Mouse (Mus musculus): ENCODE data around the gene Grin2b. TPM values are rescaled to one million over a fixed set of nuclear protein-coding genes. Genes with fewer than 3 reads are reported as not detected.

Grin2b gene
- polyA plus RNA-seq, 1 experiment, result not detected

DNA sequence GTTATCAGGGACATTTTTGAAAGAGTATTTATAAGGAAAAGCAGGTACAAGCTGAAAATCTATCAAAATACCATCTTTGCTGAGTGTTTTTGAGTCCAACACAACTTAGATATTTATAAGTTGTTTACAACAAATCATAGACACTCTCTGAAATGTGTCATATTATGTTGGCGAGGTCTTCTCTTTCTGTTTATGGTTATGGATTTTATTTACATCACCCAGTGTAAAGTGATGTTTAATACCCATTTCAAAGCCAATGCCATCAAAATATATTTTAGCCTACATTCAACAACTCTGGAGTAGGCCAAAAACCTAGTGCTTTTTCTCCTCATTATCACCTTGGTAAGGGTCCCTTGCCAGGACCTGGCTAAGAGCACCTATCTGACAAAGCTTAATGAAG is 154.3 kb downstream of the Grin2b start:
- H3K79me2 ChIP-seq (ENCODE audit: control insufficient read depth, insufficient read depth), result no peaks in the 10 kb centered on the region
- TF ChIP-seq MAX (IDR thresholded peaks at IDR 0.05), result no peak
- no peak for TF ChIP-seq CEBPB (IDR thresholded peaks at IDR 0.05; ENCODE audit: low read depth)
- no peak for TF ChIP-seq MYOD1 (IDR thresholded peaks at IDR 0.05; ENCODE audit: control insufficient read depth, insufficient read length, low read depth)
- no peak for TF ChIP-seq MYOG (IDR thresholded peaks at IDR 0.05; ENCODE audit: control insufficient read depth, extremely low read depth, insufficient read length)
- TF ChIP-seq CTCF (IDR thresholded peaks at IDR 0.05; ENCODE audit: control insufficient read depth, insufficient read depth, insufficient read length), result no peak
- no peak for TF ChIP-seq USF1 (IDR thresholded peaks at IDR 0.05; ENCODE audit: low read depth)
- no peak for TF ChIP-seq FOSL1 (IDR thresholded peaks at IDR 0.05; ENCODE audit: insufficient read depth, low read length, poor library complexity, severe bottlenecking)
- no peak overlapping the region for H3K4me3 ChIP-seq (ENCODE audit: insufficient read depth, poor library complexity, severe bottlenecking)
- no peaks in the 10 kb centered on the region for H3K79me3 ChIP-seq (ENCODE audit: low read depth)
- H3K36me3 ChIP-seq (ENCODE audit: control insufficient read depth, insufficient read depth), result no peaks in the 10 kb centered on the region
- no peaks in the 10 kb centered on the region for H3K27me3 ChIP-seq (ENCODE audit: control insufficient read depth, insufficient read depth, insufficient read length)
- no peak overlapping the region for H3ac ChIP-seq (ENCODE audit: control insufficient read depth, insufficient read length, low read depth)

DNA sequence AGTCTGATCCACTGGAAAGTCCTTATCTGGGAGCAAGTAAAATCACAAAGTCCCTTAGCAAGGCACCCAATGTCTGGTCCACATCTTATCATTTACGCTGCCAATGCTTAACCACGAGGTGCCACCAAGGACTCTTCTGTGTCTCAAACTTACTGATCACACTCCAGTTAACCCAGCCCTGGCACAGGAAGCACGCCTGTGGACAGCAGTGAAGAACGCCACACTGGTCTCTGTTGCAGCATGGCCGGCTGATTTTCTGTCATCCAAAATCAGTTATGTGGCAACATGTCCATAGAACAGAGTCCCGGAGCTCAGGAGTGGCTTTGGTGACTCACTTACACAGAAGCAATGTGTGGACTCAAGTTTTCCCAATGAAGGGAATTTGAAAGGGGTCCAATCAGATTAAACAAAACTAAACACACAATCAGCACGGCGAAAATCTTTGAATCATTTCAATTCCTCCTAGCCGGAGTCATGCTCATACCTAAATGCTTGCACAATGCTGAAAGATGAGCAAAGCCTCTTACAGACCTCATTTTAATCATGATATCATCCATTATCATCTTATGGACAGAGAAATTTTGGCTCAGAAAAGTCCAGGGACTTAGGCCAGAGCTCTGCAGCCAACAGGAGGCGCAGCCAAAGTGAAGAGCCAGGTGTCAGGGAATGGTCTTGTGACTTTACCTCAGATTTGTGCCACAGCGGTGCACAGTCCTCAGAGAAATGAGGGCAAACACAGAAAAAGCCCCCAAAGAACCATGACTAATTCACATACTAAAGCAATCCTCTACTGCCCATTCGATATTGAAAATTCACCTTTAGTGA is 159.5 kb downstream of the Grin2b start:
- Histone ChIP-seq H3K79me2 (ENCODE audit: control insufficient read depth, insufficient read depth) (no peaks in the 10 kb centered on the region), H3K36me3 (ENCODE audit: control insufficient read depth, insufficient read depth) (no peaks in the 10 kb centered on the region), H3K79me3 (ENCODE audit: low read depth) (no peaks in the 10 kb centered on the region), H3ac (ENCODE audit: control insufficient read depth, insufficient read length, low read depth) (no peak overlapping the region), H3K27me3 (ENCODE audit: control insufficient read depth, insufficient read depth, insufficient read length) (no peaks in the 10 kb centered on the region), H3K4me3 (ENCODE audit: insufficient read depth, poor library complexity, severe bottlenecking) (no peak overlapping the region)
- TF ChIP-seq FOSL1 (IDR thresholded peaks at IDR 0.05; ENCODE audit: insufficient read depth, low read length, poor library complexity, severe bottlenecking) (no peak), USF1 (IDR thresholded peaks at IDR 0.05; ENCODE audit: low read depth) (no peak), CEBPB (IDR thresholded peaks at IDR 0.05; ENCODE audit: low read depth) (no peak), CTCF (IDR thresholded peaks at IDR 0.05; ENCODE audit: control insufficient read depth, insufficient read depth, insufficient read length) (no peak), MYOG (IDR thresholded peaks at IDR 0.05; ENCODE audit: control insufficient read depth, extremely low read depth, insufficient read length) (no peak), MYOD1 (IDR thresholded peaks at IDR 0.05; ENCODE audit: control insufficient read depth, insufficient read length, low read depth) (no peak), MAX (IDR thresholded peaks at IDR 0.05) (no peak)

DNA sequence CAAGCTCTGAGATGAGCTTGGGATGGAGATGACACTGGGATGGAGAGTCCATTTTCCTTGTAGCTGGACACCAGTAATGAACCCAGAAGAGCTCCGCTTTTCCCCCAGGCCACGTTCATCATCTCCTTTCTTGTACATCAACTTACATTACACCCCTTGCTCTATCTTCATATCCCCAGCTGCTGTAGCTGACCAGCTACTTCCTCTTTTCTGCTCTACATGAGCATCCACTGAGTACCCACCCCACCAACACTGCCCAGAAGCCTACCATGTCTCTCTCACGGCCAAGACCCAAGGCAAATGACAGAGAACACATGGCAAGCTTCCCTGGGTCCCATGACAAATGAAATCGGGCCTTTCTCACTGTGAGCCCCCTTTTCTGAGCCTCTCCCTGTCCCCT is 161.8 kb downstream of the Grin2b start:
- Histone ChIP-seq H3K36me3 (ENCODE audit: control insufficient read depth, insufficient read depth) (no peaks in the 10 kb centered on the region), H3K79me2 (ENCODE audit: control insufficient read depth, insufficient read depth) (no peaks in the 10 kb centered on the region), H3K79me3 (ENCODE audit: low read depth) (no peaks in the 10 kb centered on the region), H3K27me3 (ENCODE audit: control insufficient read depth, insufficient read depth, insufficient read length) (no peaks in the 10 kb centered on the region), H3ac (ENCODE audit: control insufficient read depth, insufficient read length, low read depth) (no peak overlapping the region), H3K4me3 (ENCODE audit: insufficient read depth, poor library complexity, severe bottlenecking) (no peak overlapping the region)
- TF ChIP-seq MYOG (IDR thresholded peaks at IDR 0.05; ENCODE audit: control insufficient read depth, extremely low read depth, insufficient read length) (no peak), MAX (IDR thresholded peaks at IDR 0.05) (no peak), CEBPB (IDR thresholded peaks at IDR 0.05; ENCODE audit: low read depth) (no peak), CTCF (IDR thresholded peaks at IDR 0.05; ENCODE audit: control insufficient read depth, insufficient read depth, insufficient read length) (no peak), USF1 (IDR thresholded peaks at IDR 0.05; ENCODE audit: low read depth) (no peak), FOSL1 (IDR thresholded peaks at IDR 0.05; ENCODE audit: insufficient read depth, low read length, poor library complexity, severe bottlenecking) (no peak), MYOD1 (IDR thresholded peaks at IDR 0.05; ENCODE audit: control insufficient read depth, insufficient read length, low read depth) (no peak)

DNA sequence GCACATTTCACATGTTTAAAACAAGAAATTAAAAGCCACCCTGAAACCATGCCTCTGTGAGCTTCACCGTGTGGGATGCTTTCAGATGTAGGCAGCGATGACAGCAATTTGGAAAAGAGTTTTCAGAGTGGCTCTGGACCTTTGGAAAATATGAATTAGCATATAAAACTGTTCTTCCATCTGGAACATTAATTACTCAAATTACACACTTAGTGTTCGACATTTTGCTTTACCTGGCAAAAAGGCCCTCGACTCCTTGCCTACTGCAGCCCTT is 162.3 kb downstream of the Grin2b start:
- TF ChIP-seq CTCF (IDR thresholded peaks at IDR 0.05; ENCODE audit: control insufficient read depth, insufficient read depth, insufficient read length) (no peak), FOSL1 (IDR thresholded peaks at IDR 0.05; ENCODE audit: insufficient read depth, low read length, poor library complexity, severe bottlenecking) (no peak), USF1 (IDR thresholded peaks at IDR 0.05; ENCODE audit: low read depth) (no peak), MYOD1 (IDR thresholded peaks at IDR 0.05; ENCODE audit: control insufficient read depth, insufficient read length, low read depth) (no peak), MYOG (IDR thresholded peaks at IDR 0.05; ENCODE audit: control insufficient read depth, extremely low read depth, insufficient read length) (no peak), MAX (IDR thresholded peaks at IDR 0.05) (no peak), CEBPB (IDR thresholded peaks at IDR 0.05; ENCODE audit: low read depth) (no peak)
- Histone ChIP-seq H3K79me2 (ENCODE audit: control insufficient read depth, insufficient read depth) (no peaks in the 10 kb centered on the region), H3K27me3 (ENCODE audit: control insufficient read depth, insufficient read depth, insufficient read length) (no peaks in the 10 kb centered on the region), H3K4me3 (ENCODE audit: insufficient read depth, poor library complexity, severe bottlenecking) (no peak overlapping the region), H3K36me3 (ENCODE audit: control insufficient read depth, insufficient read depth) (no peaks in the 10 kb centered on the region), H3ac (ENCODE audit: control insufficient read depth, insufficient read length, low read depth) (no peak overlapping the region), H3K79me3 (ENCODE audit: low read depth) (no peaks in the 10 kb centered on the region)

DNA sequence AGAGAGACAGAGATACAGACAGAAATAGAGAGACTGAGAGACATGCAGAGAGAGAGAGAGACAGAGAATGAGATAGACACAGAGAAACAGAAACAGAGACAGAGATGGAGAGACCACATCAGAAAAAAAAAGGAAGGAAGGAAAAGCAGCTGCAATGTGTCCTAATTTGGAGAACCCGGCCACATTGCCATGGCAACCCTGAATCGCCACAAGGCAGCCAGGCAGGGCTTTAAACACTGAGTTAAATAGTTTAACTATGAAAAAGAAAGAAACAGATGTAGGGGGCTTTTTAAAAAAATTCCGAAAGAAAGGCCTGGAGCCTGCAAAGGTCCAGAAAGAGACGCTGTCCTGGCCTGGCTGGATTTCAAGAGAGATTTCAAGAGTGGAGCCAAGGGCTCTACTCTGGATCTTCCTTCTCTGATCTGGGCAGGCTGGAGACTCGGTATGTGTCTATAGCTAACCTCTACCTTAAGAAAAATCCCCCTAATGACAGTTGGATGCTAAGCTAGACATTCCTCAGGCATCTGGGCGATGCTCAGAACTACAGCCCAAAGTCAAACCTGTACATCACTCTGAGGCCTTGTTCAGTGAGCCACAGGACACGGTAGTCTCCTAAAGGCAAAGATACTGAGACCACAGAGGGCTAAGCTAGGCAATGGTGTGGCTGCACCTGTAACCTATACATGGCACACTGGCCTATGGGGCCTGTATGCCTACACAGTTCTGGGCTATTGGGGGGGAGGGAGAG is 162.8 kb downstream of the Grin2b start:
- H3K79me2 ChIP-seq (ENCODE audit: control insufficient read depth, insufficient read depth), result no peaks in the 10 kb centered on the region
- no peak overlapping the region for H3K4me3 ChIP-seq (ENCODE audit: insufficient read depth, poor library complexity, severe bottlenecking)
- H3ac ChIP-seq (ENCODE audit: control insufficient read depth, insufficient read length, low read depth), result no peak overlapping the region
- no peaks in the 10 kb centered on the region for H3K27me3 ChIP-seq (ENCODE audit: control insufficient read depth, insufficient read depth, insufficient read length)
- TF ChIP-seq MYOG (IDR thresholded peaks at IDR 0.05; ENCODE audit: control insufficient read depth, extremely low read depth, insufficient read length), result no peak
- no peak for TF ChIP-seq FOSL1 (IDR thresholded peaks at IDR 0.05; ENCODE audit: insufficient read depth, low read length, poor library complexity, severe bottlenecking)
- no peak for TF ChIP-seq CEBPB (IDR thresholded peaks at IDR 0.05; ENCODE audit: low read depth)
- no peak for TF ChIP-seq MAX (IDR thresholded peaks at IDR 0.05)
- TF ChIP-seq USF1 (IDR thresholded peaks at IDR 0.05; ENCODE audit: low read depth), result no peak
- TF ChIP-seq MYOD1 (IDR thresholded peaks at IDR 0.05; ENCODE audit: control insufficient read depth, insufficient read length, low read depth), result no peak
- no peak for TF ChIP-seq CTCF (IDR thresholded peaks at IDR 0.05; ENCODE audit: control insufficient read depth, insufficient read depth, insufficient read length)
- H3K79me3 ChIP-seq (ENCODE audit: low read depth), result no peaks in the 10 kb centered on the region
- H3K36me3 ChIP-seq (ENCODE audit: control insufficient read depth, insufficient read depth), result no peaks in the 10 kb centered on the region
